Mouse (Mus musculus): ENCODE results near the gene Gm17304. TPM values are rescaled to one million over a fixed set of nuclear protein-coding genes. Genes with fewer than 3 reads are reported as not detected.
A peak's percentile ranks its signal among the peaks of the same experiment; 100 is the strongest.

The Gm17304 gene
- total and polyA plus RNA-seq, 3 experiments, result not detected

- peaks cover 12% of the 10 kb centered on the region for H3K36me3 ChIP-seq (ENCODE audit: control insufficient read depth, insufficient read depth, low read length)
- intact Hi-C loops (cut with DNase I), result no loop called here
- H3K27me3 ChIP-seq (ENCODE audit: control insufficient read depth, insufficient read depth, low read length), result no peaks in the 10 kb centered on the region
- no peaks in the 10 kb centered on the region; the same call in 1 of the 2 replicates for H3K4me1 ChIP-seq (ENCODE audit: control insufficient read depth, insufficient read depth, low read length)
- peaks cover 7% of the 10 kb centered on the region for H3K79me2 ChIP-seq (replicated peaks; ENCODE audit: control insufficient read depth, insufficient read depth, low read length)
- TF ChIP-seq CTCF (IDR thresholded peaks at IDR 0.05), result no peak
- no peak for TF ChIP-seq EP300 (IDR thresholded peaks at IDR 0.05; ENCODE audit: insufficient read depth, low read depth, low read length)
- TF ChIP-seq POLR2A (IDR thresholded peaks at IDR 0.05; ENCODE audit: insufficient read depth, low read depth, low read length), result no peak
- no peak overlapping the region for H3K4me3 ChIP-seq
- DNase-seq, result peak in 1 of 2 experiments; percentile 33
- H3K27ac ChIP-seq, result no peak overlapping the region
- 64% methylated on average over 4 of the region's 4 CpGs for WGBS
- no peak overlapping the region for H3K9ac ChIP-seq (ENCODE audit: low read depth, low read length)
These were observed 14.4 kb downstream of the Gm17304 start for GRCm38 (mm10) chr5:106623337-106623736.

- peaks cover 10% of the 10 kb centered on the region for H3K79me2 ChIP-seq (replicated peaks; ENCODE audit: control insufficient read depth, insufficient read depth, low read length)
- TF ChIP-seq POLR2A (IDR thresholded peaks at IDR 0.05; ENCODE audit: insufficient read depth, low read depth, low read length) (no peak), CTCF (IDR thresholded peaks at IDR 0.05) (no peak), EP300 (IDR thresholded peaks at IDR 0.05; ENCODE audit: insufficient read depth, low read depth, low read length) (no peak)
- peaks cover 16% of the 10 kb centered on the region for H3K36me3 ChIP-seq (ENCODE audit: control insufficient read depth, insufficient read depth, low read length)
- no peak for DNase-seq
- H3K27me3 ChIP-seq (ENCODE audit: control insufficient read depth, insufficient read depth, low read length), result no peaks in the 10 kb centered on the region
- no peaks in the 10 kb centered on the region; the same call in 1 of the 2 replicates for H3K4me1 ChIP-seq (ENCODE audit: control insufficient read depth, insufficient read depth, low read length)
- no peak overlapping the region for H3K4me3 ChIP-seq
- 69% methylated on average over 8 of the region's 8 CpGs for WGBS
- no peak overlapping the region for H3K9ac ChIP-seq (ENCODE audit: low read depth, low read length)
- intact Hi-C loops (cut with DNase I), result no loop called here
- H3K27ac ChIP-seq, result no peak overlapping the region
These were observed 19.7 kb downstream of the Gm17304 start for GRCm38 (mm10) chr5:106628369-106629149.

- Histone ChIP-seq H3K4me3 (no peak overlapping the region), H3K9ac (ENCODE audit: low read depth, low read length) (no peak overlapping the region), H3K27me3 (ENCODE audit: control insufficient read depth, insufficient read depth, low read length) (no peaks in the 10 kb centered on the region), H3K36me3 (ENCODE audit: control insufficient read depth, insufficient read depth, low read length) (peaks cover 10% of the 10 kb centered on the region), H3K79me2 (replicated peaks; ENCODE audit: control insufficient read depth, insufficient read depth, low read length) (no peaks in the 10 kb centered on the region; the same call in 1 of the 2 replicates), H3K4me1 (ENCODE audit: control insufficient read depth, insufficient read depth, low read length) (no peaks in the 10 kb centered on the region; the same call in 1 of the 2 replicates), H3K27ac (no peak overlapping the region)
- intact Hi-C loops (cut with DNase I), result no loop called here
- TF ChIP-seq EP300 (IDR thresholded peaks at IDR 0.05; ENCODE audit: insufficient read depth, low read depth, low read length), result no peak
- no peak for TF ChIP-seq POLR2A (IDR thresholded peaks at IDR 0.05; ENCODE audit: insufficient read depth, low read depth, low read length)
- no peak for TF ChIP-seq CTCF (IDR thresholded peaks at IDR 0.05)
- 76% methylated on average over 13 of the region's 13 CpGs for WGBS
- DNase-seq, result no peak
These were observed 27.6 kb downstream of the Gm17304 start for GRCm38 (mm10) chr5:106636423-106636946.

- H3K36me3 ChIP-seq (ENCODE audit: control insufficient read depth, insufficient read depth, low read length), result peaks cover 7% of the 10 kb centered on the region
- H3K79me2 ChIP-seq (replicated peaks; ENCODE audit: control insufficient read depth, insufficient read depth, low read length), result peaks cover 2% of the 10 kb centered on the region
- H3K4me1 ChIP-seq (ENCODE audit: control insufficient read depth, insufficient read depth, low read length), result no peaks in the 10 kb centered on the region; the same call in 1 of the 2 replicates
- H3K9ac ChIP-seq (ENCODE audit: low read depth, low read length), result no peak overlapping the region
- no peak for TF ChIP-seq EP300 (IDR thresholded peaks at IDR 0.05; ENCODE audit: insufficient read depth, low read depth, low read length)
- TF ChIP-seq CTCF (IDR thresholded peaks at IDR 0.05), result no peak
- no peak for TF ChIP-seq POLR2A (IDR thresholded peaks at IDR 0.05; ENCODE audit: insufficient read depth, low read depth, low read length)
- intact Hi-C loops (cut with DNase I), result no loop called here
- no peak overlapping the region for H3K27ac ChIP-seq
- H3K27me3 ChIP-seq (ENCODE audit: control insufficient read depth, insufficient read depth, low read length), result no peaks in the 10 kb centered on the region
- H3K4me3 ChIP-seq, result no peak overlapping the region
- no peak for DNase-seq
- 96% methylated on average over 2 of the region's 2 CpGs for WGBS
These were observed 30.7 kb downstream of the Gm17304 start for GRCm38 (mm10) chr5:106639627-106640026.

GRCm38 (mm10) chr5:106640235-106640809 lies 31.4 kb downstream of the Gm17304 start:
- no peak overlapping the region for H3K27ac ChIP-seq
- TF ChIP-seq CTCF (IDR thresholded peaks at IDR 0.05), result no peak
- TF ChIP-seq EP300 (IDR thresholded peaks at IDR 0.05; ENCODE audit: insufficient read depth, low read depth, low read length), result no peak
- TF ChIP-seq POLR2A (IDR thresholded peaks at IDR 0.05; ENCODE audit: insufficient read depth, low read depth, low read length), result no peak
- intact Hi-C loops (cut with DNase I), result no loop called here
- no peak overlapping the region for H3K4me3 ChIP-seq
- H3K9ac ChIP-seq (ENCODE audit: low read depth, low read length), result no peak overlapping the region
- no peaks in the 10 kb centered on the region for H3K27me3 ChIP-seq (ENCODE audit: control insufficient read depth, insufficient read depth, low read length)
- H3K36me3 ChIP-seq (ENCODE audit: control insufficient read depth, insufficient read depth, low read length), result peaks cover 7% of the 10 kb centered on the region
- H3K4me1 ChIP-seq (ENCODE audit: control insufficient read depth, insufficient read depth, low read length), result no peaks in the 10 kb centered on the region; the same call in 1 of the 2 replicates
- H3K79me2 ChIP-seq (replicated peaks; ENCODE audit: control insufficient read depth, insufficient read depth, low read length), result peaks cover 2% of the 10 kb centered on the region
- no peak for DNase-seq
- WGBS, result 62% methylated on average over 5 of the region's 5 CpGs

Data from heart, adult 2 months (tissue).